Comparison of ENCODE assay signal across 19 mouse cellular contexts in genomic region chr14:28412252-28412995, GRCm38 (mm10).
DNase-seq lines count a peak whose midpoint lies in the region; ATAC-seq and TF ChIP-seq lines count a peak whose summit lies in the region.
"Had no signal": no experiment of that assay in that cellular context is flagged by ENCODE, and none has a peak within 500 bp of the region (broad histone marks: within the 10 kb centered on the region; RNA-seq: fewer than 3 reads in every experiment).

No protein-coding gene starts in this region.

- ATAC-seq in heart, embryonic 11.5 days (replicated peaks; ENCODE audit: insufficient number of reproducible peaks, low FRiP score, low TSS enrichment), result no peak
- ATAC-seq in heart, postnatal 0 days (ENCODE audit: insufficient read depth, low read depth), result no peak
- no peak for ATAC-seq in CD4-positive, CD25-positive, alpha-beta regulatory T cell, adult 4 months
- ATAC-seq: hindbrain, embryonic 16.5 days; intestine, postnatal 0 days had no signal

- no peak for TF ChIP-seq EP300 in heart, adult 2 months (IDR thresholded peaks at IDR 0.05; ENCODE audit: insufficient read depth, low read depth, low read length)
- TF ChIP-seq EP300 in heart, postnatal 0 days (IDR thresholded peaks at IDR 0.05; ENCODE audit: low read depth), result no peak

- H3K4me1 ChIP-seq in heart, embryonic 11.5 days (ENCODE audit: control insufficient read depth, insufficient read depth, low read length), result peaks cover 31% of the 10 kb centered on the region
- 0 out of 2 replicates have a peak, but pooled peaks cover 1% of the 10 kb centered on the region for H3K4me1 ChIP-seq in heart, adult 2 months (ENCODE audit: control insufficient read depth, insufficient read depth, low read length)
- H3K4me1 ChIP-seq in heart, postnatal 0 days (ENCODE audit: control insufficient read depth, insufficient read depth), result peaks cover 22% of the 10 kb centered on the region

- H3K27me3 ChIP-seq in heart, embryonic 11.5 days (ENCODE audit: control insufficient read depth, insufficient read depth, low read length), result no peaks in the 10 kb centered on the region
- H3K27me3 ChIP-seq in heart, adult 2 months (ENCODE audit: control insufficient read depth, insufficient read depth, low read length), result no peaks in the 10 kb centered on the region
- no peaks in the 10 kb centered on the region for H3K27me3 ChIP-seq in heart, postnatal 0 days (ENCODE audit: control insufficient read depth, insufficient read depth, low read length)

- 44% methylated on average over 8 of the region's 8 CpGs for WGBS in heart, embryonic 11.5 days (ENCODE audit: insufficient replicate concordance)
- 67% methylated on average over 8 of the region's 8 CpGs for WGBS in heart, adult 2 months
- 56% methylated on average over 8 of the region's 8 CpGs for WGBS in heart, postnatal 0 days

- TF ChIP-seq POLR2A in heart, adult 2 months (IDR thresholded peaks at IDR 0.05; ENCODE audit: insufficient read depth, low read depth, low read length), result no peak

- H3K4me2 ChIP-seq in heart, embryonic 11.5 days, result no peak overlapping the region
- H3K4me2 ChIP-seq in heart, postnatal 0 days (ENCODE audit: low read depth, low read length), result no peak overlapping the region
- H3K4me2 ChIP-seq: midbrain, embryonic 12.5 days had no signal

- 0 out of 2 replicates have a peak overlapping the region, but pooled peaks have one; percentile 7 for H3K9ac ChIP-seq in heart, embryonic 11.5 days (ENCODE audit: low read depth, low read length)
- H3K9ac ChIP-seq in heart, adult 2 months (ENCODE audit: low read depth, low read length), result no peak overlapping the region
- no peak overlapping the region for H3K9ac ChIP-seq in heart, postnatal 0 days (replicated peaks; ENCODE audit: low read depth, low read length)
- H3K9ac ChIP-seq: midbrain, embryonic 12.5 days had no signal

- no peaks in the 10 kb centered on the region for H3K9me3 ChIP-seq in heart, embryonic 11.5 days (replicated peaks; ENCODE audit: control insufficient read depth, low read length)
- no peaks in the 10 kb centered on the region for H3K9me3 ChIP-seq in heart, postnatal 0 days (replicated peaks; ENCODE audit: control insufficient read depth, low read length)
- H3K9me3 ChIP-seq: midbrain, embryonic 12.5 days had no signal

- H3K27ac ChIP-seq in heart, embryonic 11.5 days (ENCODE audit: low read depth, low read length), result 0 out of 2 replicates have a peak overlapping the region, but pooled peaks have one; percentile 35
- H3K27ac ChIP-seq in heart, adult 2 months, result no peak overlapping the region
- H3K27ac ChIP-seq in heart, postnatal 0 days (ENCODE audit: low read depth), result no peak overlapping the region
- H3K27ac ChIP-seq: gastrocnemius, adult 2 months; midbrain, embryonic 12.5 days had no signal

- DNase-seq in heart, adult 2 months, result no peak
- DNase-seq in 3T3-L1 (ENCODE audit: low read depth, low spot score), result peak; percentile 63
- peak; percentile 63 for DNase-seq in NIH3T3 (ENCODE audit: low read depth)
- DNase-seq in heart, postnatal 0 days (ENCODE audit: low spot score), result peak; percentile 16
- DNase-seq in retina, embryonic 14.5 days (ENCODE audit: low spot score), result no peak
- DNase-seq: adrenal gland, postnatal 10 days; cerebellum, adult 11-12 months; gastrocnemius, adult 2 months; kidney, postnatal 4 days; lung, adult 18-20 months; lung, postnatal 4 days; retina, postnatal 1 day; thymus, adult 18-20 months had no signal

- intact Hi-C loops in heart, adult 2 months (cut with DNase I), result no loop called here

- TF ChIP-seq CTCF in heart, adult 2 months (IDR thresholded peaks at IDR 0.05), result no peak
- no peak for TF ChIP-seq CTCF in heart, postnatal 0 days (IDR thresholded peaks at IDR 0.05; ENCODE audit: low read depth)

- no peak overlapping the region for H3K4me3 ChIP-seq in heart, embryonic 11.5 days (ENCODE audit: low read depth, low read length)
- H3K4me3 ChIP-seq in heart, adult 2 months, result no peak overlapping the region
- H3K4me3 ChIP-seq in heart, postnatal 0 days (ENCODE audit: low read depth, low read length), result no peak overlapping the region
- H3K4me3 ChIP-seq: gastrocnemius, adult 2 months; midbrain, embryonic 12.5 days had no signal

- no peaks in the 10 kb centered on the region for H3K79me2 ChIP-seq in heart, adult 2 months (replicated peaks; ENCODE audit: control insufficient read depth, insufficient read depth, low read length)

- H3K36me3 ChIP-seq in heart, embryonic 11.5 days (ENCODE audit: control insufficient read depth, insufficient read depth, low read length), result no peaks in the 10 kb centered on the region
- no peaks in the 10 kb centered on the region for H3K36me3 ChIP-seq in heart, adult 2 months (ENCODE audit: control insufficient read depth, insufficient read depth, low read length)
- no peaks in the 10 kb centered on the region for H3K36me3 ChIP-seq in heart, postnatal 0 days (replicated peaks; ENCODE audit: control insufficient read depth, insufficient read depth, low read length)
- H3K36me3 ChIP-seq: G1E; midbrain, embryonic 12.5 days had no signal

Comparison
In these comparisons a context has a peak if more than half of its experiments do, and no peak if none do; other contexts are left out.
1. DNase-seq: peak in 3T3-L1 (single experiment), NIH3T3 (single experiment) and heart, postnatal 0 days (single experiment); none in heart, adult 2 months (0 of 2) and retina, embryonic 14.5 days (single experiment).